Mouse (Mus musculus) limb, embryonic 14.5 days (tissue): ENCODE measurements around the gene Lix1. TPM values are rescaled to one million over a fixed set of nuclear protein-coding genes. Genes with fewer than 3 reads are reported as not detected.
A peak's percentile ranks its signal among the peaks of the same experiment; 100 is the strongest.

ENCODE experiments used
- ATAC-seq: fragments of 200-750 bp; cut with Nextera tagmentation; 2 replicates; pipeline ENCODE4 v1.8.0; 2017; ENCODE audit warnings: low read depth, moderate number of reproducible peaks, moderate TSS enrichment; ENCODE audit not compliant: low FRiP score
- DNase-seq: peaks from one replicate; pipeline ENCODE4 v3.0.0-alpha.2; 2015; ENCODE audit warnings: low spot score
- H3K27ac ChIP-seq: fragments of 300-500 bp; sonication (generic); replicated peaks from 2 replicates; pipeline ENCODE4 v1.5.1; 2014; ENCODE audit warnings: low read depth, mild to moderate bottlenecking, low read length, moderate library complexity, mixed read lengths
- H3K27me3 ChIP-seq: fragments of 300-500 bp; sonication (generic); 2 replicates; pipeline ENCODE4 v1.6.1; 2014; ENCODE audit warnings: low read length, mixed read lengths; ENCODE audit not compliant: control insufficient read depth, insufficient read depth
- H3K36me3 ChIP-seq: fragments of 300-500 bp; sonication (generic); 2 replicates; pipeline ENCODE4 v1.6.1; 2014; ENCODE audit warnings: mild to moderate bottlenecking, low read length, moderate library complexity, mixed read lengths; ENCODE audit not compliant: control insufficient read depth, insufficient read depth
- H3K4me1 ChIP-seq: fragments of 300-500 bp; sonication (generic); 2 replicates; pipeline ENCODE4 v1.6.1; 2014; ENCODE audit warnings: antibody characterized with exemption, low read length, mixed read lengths; ENCODE audit not compliant: control insufficient read depth, insufficient read depth
- H3K4me2 ChIP-seq: fragments of 300-500 bp; sonication (generic); replicated peaks from 2 replicates; pipeline ENCODE4 v1.6.1; 2014; ENCODE audit warnings: low read depth, mild to moderate bottlenecking, low read length, moderate library complexity; ENCODE audit not compliant: severe bottlenecking
- H3K4me3 ChIP-seq: fragments of 300-500 bp; sonication (generic); replicated peaks from 2 replicates; pipeline ENCODE4 v1.5.1; 2014; ENCODE audit warnings: low read length
- H3K9ac ChIP-seq: fragments of 300-500 bp; sonication (generic); 2 replicates; pipeline ENCODE4 v1.6.1; 2014; ENCODE audit warnings: mild to moderate bottlenecking, low read depth, low read length, moderate library complexity; ENCODE audit not compliant: severe bottlenecking
- H3K9me3 ChIP-seq: fragments of 300-500 bp; sonication (generic); 2 replicates; pipeline ENCODE4 v1.6.1; 2016; ENCODE audit warnings: low read length; ENCODE audit not compliant: control insufficient read depth
- POLR2A ChIP-seq: fragments of 200-500 bp; IDR thresholded peaks from 2 replicates; pipeline ENCODE4 v1.8.0; 2012; ENCODE audit warnings: inconsistent platforms, mild to moderate bottlenecking, moderate library complexity, borderline replicate concordance; ENCODE audit not compliant: insufficient read depth, insufficient read length; ENCODE audit errors: extremely low read depth
- WGBS: fragments of 180-500 bp; shearing (Covaris S2); extraction: QIAGEN DNeasy Blood & Tissue Kit; methylation state at CpG from one replicate; pipeline ENCODE4 v1.1.7; 2014; 5-methylcytosine and 5-hydroxymethylcytosine counted together
- polyA plus RNA-seq, 2 experiments: library from polyadenylated mRNA; depleted of rRNA in 1 of 2; stranded (reverse) in 1 of 2; unstranded in 1 of 2; fragments of >200 nt; fragmentation: Nextera tagmentation in 1 of 2; extraction: Ambion mirVana in 1 of 2; gene quantifications; 2 replicates each; pipeline versions ENCODE4 v1.2.1 to v1.2.3; 2012 to 2014

Gene Lix1
- 6.0 and 7.0 TPM in 2 replicates for polyA plus RNA-seq (2012; rRNA removed)
- polyA plus RNA-seq (2014; fragmentation: Nextera tagmentation; extraction: Ambion mirVana): 7.6 and 8.6 TPM in 2 replicates

- TF ChIP-seq POLR2A: no peak
- ATAC-seq: peak; percentile 84
- no peak within 1 kb of the TSS for H3K9ac ChIP-seq
- H3K9me3 ChIP-seq: no peaks in the 10 kb centered on the region
- DNase-seq: peak; percentile 80
- 0 out of 2 replicates have a peak within 1 kb of the TSS, but pooled peaks have one; percentile 14 for H3K4me3 ChIP-seq
- peaks cover 22% of the 10 kb centered on the region for H3K4me1 ChIP-seq
- H3K27ac ChIP-seq: peak within 1 kb of the TSS; percentile 67
- H3K36me3 ChIP-seq: no peaks in the 10 kb centered on the region
- no peaks in the 10 kb centered on the region for H3K27me3 ChIP-seq
- 24% methylated on average over 6 of the region's 6 CpGs for WGBS
- peak within 1 kb of the TSS; percentile 31 for H3K4me2 ChIP-seq
Measured at GRCm38 (mm10) chr17:17402222-17403004, at the start of gene Lix1. TSS of gene Lix1 (plus strand) at chr17:17402672.

GRCm38 (mm10) chr17:17373550-17373917, 28.9 kb upstream of the Lix1 start:
- peak overlapping the region; percentile 78 for H3K9ac ChIP-seq
- ATAC-seq: no peak; the same call in 1 of the 2 replicates
- TF ChIP-seq POLR2A: no peak
- no peak for DNase-seq
- H3K4me1 ChIP-seq: peaks cover 5% of the 10 kb centered on the region; the same call in 1 of the 2 replicates
- peak overlapping the region; percentile 82 for H3K27ac ChIP-seq
- no peaks in the 10 kb centered on the region for H3K27me3 ChIP-seq
- 4% methylated on average over 6 of the region's 6 CpGs for WGBS
- H3K4me2 ChIP-seq: peak overlapping the region; percentile 75
- peaks cover 9% of the 10 kb centered on the region for H3K36me3 ChIP-seq
- peak overlapping the region; percentile 70 for H3K4me3 ChIP-seq
- H3K9me3 ChIP-seq: no peaks in the 10 kb centered on the region

GRCm38 (mm10) chr17:17373918-17374910, 28.3 kb upstream of the Lix1 start, which contains the start of gene Riok2:
TSS of gene Riok2 (plus strand) at chr17:17374309.
- H3K9me3 ChIP-seq: no peaks in the 10 kb centered on the region
- H3K4me3 ChIP-seq: peak within 1 kb of the TSS; percentile 70
- H3K27ac ChIP-seq: peak within 1 kb of the TSS; percentile 82
- H3K9ac ChIP-seq: peak within 1 kb of the TSS; percentile 78
- WGBS: under 1% methylated on average over 48 of the region's 48 CpGs
- peak; percentile 99 for DNase-seq
- H3K36me3 ChIP-seq: peaks cover 13% of the 10 kb centered on the region
- TF ChIP-seq POLR2A: peak; percentile 69; the same call in 1 of the 2 replicates
- peaks cover 5% of the 10 kb centered on the region; the same call in 1 of the 2 replicates for H3K4me1 ChIP-seq
- H3K27me3 ChIP-seq: no peaks in the 10 kb centered on the region
- peak; percentile 99 for ATAC-seq
- peak within 1 kb of the TSS; percentile 75 for H3K4me2 ChIP-seq

- no peak for ATAC-seq
- H3K36me3 ChIP-seq: peaks cover 17% of the 10 kb centered on the region
- no peak for TF ChIP-seq POLR2A
Measured at GRCm38 (mm10) chr17:17375581-17375980, 26.9 kb upstream of the Lix1 start.

GRCm38 (mm10) chr17:17383703-17384102, 18.8 kb upstream of the Lix1 start:
- 96% methylated on average over 4 of the region's 4 CpGs for WGBS
- no peak overlapping the region for H3K27ac ChIP-seq
- no peak overlapping the region for H3K4me2 ChIP-seq
- no peaks in the 10 kb centered on the region for H3K27me3 ChIP-seq
- no peak for TF ChIP-seq POLR2A
- DNase-seq (no peak), ATAC-seq (no peak)
- H3K9ac ChIP-seq: no peak overlapping the region
- H3K4me3 ChIP-seq: no peak overlapping the region
- H3K4me1 ChIP-seq: no peaks in the 10 kb centered on the region
- H3K9me3 ChIP-seq: no peaks in the 10 kb centered on the region
- H3K36me3 ChIP-seq: peaks cover 66% of the 10 kb centered on the region

More at GRCm38 (mm10) chr17:17375581-17375980, 26.9 kb upstream of the Lix1 start:
- H3K9me3 ChIP-seq: no peaks in the 10 kb centered on the region
- no peak for DNase-seq
- peak overlapping the region; percentile 75 for H3K4me2 ChIP-seq
- H3K4me3 ChIP-seq: peak overlapping the region; percentile 70
- H3K27ac ChIP-seq: no peak overlapping the region
- 88% methylated on average over 3 of the region's 3 CpGs for WGBS
- H3K9ac ChIP-seq: peak overlapping the region; percentile 78; the same call in 1 of the 2 replicates
- no peaks in the 10 kb centered on the region for H3K27me3 ChIP-seq
- H3K4me1 ChIP-seq: peaks cover 5% of the 10 kb centered on the region; the same call in 1 of the 2 replicates
